Mouse (Mus musculus): Measurements from ENCODE around the gene Defb43.
A peak's percentile ranks its signal among the peaks of the same experiment; 100 is the strongest.

Defb43 gene

GRCm38 (mm10) chr14:63011471-63011870 is at the start of gene Defb43:
Gene Defb43 (plus strand): TSS chr14:63011771.
- no peak for DNase-seq

DNA sequence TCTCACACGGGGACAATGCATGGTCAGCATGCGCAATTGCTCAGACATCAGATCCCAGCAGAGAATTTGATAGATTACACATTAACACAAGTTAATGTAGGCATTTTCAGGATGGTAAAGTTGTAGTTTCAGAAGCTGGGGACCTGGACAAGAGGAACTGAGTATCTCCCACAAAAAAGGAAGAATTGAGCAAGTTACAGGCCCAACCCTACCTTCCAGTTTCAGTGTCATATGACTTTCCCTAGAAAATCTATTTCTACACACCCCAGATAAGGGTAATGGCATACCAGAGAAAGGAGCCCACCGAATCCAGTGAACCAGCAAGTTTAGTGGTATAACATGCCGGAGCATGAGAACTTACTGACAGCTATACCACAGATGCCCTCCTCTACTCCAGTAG is 47.9 kb upstream of the Defb43 start:
- DNase-seq, result no peak

- DNase-seq, result peak; percentile 13 to 16
Observed at GRCm38 (mm10) chr14:62965342-62965741, 46.2 kb upstream of the Defb43 start.

GRCm38 (mm10) chr14:62965811-62966520 is 45.6 kb upstream of the Defb43 start:
- DNase-seq, result no peak

DNA sequence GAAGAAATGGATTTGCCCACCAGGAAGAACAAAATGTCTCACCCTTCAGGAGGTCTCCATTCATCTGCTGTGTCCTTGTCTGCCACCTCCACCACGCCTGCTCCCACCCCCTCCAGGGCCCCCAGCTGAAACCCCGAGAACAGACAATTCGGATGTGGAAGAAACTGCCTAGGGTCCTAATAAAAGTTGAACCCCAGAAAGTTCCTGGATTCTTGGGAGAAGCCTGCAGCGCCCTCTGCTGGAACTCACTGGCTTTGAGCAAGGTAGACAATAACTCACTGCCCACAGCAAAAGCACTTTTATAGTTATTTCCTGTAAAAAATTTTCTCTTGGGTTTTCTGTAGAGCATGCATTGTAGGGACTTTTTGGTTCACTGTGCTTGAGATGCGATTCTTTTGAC is 36.5 kb upstream of the Defb43 start:
- peak; percentile 80 to 84 for DNase-seq

DNA sequence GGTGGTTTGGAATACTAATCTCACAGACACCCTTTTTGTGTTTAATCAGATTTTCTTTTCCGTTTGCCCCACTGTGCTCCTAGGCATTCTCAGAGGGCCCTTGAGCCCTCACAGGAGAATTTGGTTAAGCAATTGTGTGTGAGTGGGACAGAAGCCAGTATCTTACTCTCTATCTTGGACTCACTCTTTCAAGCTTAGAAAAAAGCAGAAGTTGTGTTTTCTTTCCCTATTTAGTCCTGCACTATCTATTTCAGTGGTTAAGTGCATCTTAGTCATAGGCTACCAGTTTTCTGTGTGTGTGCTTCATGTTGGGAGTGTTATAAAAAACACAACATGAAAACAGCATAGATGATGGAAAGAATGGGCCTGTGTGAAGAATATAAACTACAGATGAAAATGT is 31.8 kb upstream of the Defb43 start:
- no peak for DNase-seq

DNA sequence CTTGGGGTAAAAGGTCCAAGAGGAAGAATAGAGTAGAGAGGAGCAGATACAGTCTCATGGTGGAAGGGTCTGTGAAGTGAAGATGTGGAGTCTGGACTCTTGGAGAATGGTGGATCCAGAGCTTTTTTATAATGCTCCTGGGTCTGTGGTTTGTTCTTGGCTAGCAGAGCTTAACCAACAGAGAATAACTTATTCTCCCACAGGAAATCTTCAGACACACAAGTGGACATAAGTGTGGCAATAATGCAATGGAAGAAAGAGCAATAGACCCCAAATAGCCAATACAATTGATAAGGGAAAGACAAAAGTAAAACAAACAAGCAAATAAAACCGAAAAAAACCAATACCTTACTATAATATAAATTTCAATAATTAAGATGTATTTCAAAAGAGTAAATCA is 27.2 kb upstream of the Defb43 start, which contains the start of gene Defb48:
Gene Defb48, minus strand, starts transcription at position 101 of the 400 bp plus-strand sequence.
- no peak for DNase-seq

DNA sequence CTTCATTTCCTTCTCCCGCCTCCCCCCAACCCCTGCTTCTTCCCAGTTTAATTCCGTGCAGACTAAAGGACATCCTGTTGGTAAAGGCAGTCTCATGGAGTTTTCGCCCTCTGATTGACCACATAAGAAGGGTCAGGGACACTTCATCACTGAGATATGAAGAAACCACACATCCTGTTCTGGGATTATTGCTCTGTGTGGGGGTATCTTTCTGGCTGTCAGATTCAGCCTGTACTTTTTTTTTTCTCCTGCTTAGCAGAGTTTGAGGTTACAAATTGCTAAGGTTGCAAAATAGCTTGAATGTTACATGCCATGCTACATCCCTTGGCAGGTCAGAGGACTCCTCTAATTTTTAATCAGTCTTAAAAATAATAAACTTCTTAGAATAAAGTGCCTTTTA is 20.3 kb upstream of the Defb43 start:
- DNase-seq, result no peak

GRCm38 (mm10) chr14:62991849-62992510 is 19.6 kb upstream of the Defb43 start:
- DNase-seq, result no peak

GRCm38 (mm10) chr14:62997777-62998176 is 13.8 kb upstream of the Defb43 start, which contains the start of gene Defb47:
Gene Defb47 (plus strand): TSS chr14:62998077.
- no peak for DNase-seq

DNA sequence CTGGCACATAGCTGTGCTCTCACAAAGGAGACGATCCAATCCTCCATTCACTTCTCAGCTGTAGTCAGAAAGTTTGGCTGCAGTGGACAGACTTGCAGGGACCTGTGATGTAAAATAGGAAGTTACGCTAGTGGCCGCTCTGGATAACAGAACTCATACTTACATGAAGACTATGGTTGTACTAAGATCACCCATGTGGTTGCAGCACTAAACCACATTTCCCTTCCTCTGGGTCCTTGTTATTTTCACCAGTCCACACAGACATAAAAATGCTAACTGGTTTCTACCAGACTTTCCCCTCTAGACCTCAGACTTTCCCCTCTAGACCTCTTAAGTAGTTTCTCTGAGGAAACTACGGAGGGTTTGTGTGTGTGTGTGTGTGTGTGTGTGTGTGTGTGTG is 12.6 kb upstream of the Defb43 start:
- no peak for DNase-seq

GRCm38 (mm10) chr14:63002588-63002987 is 9.0 kb upstream of the Defb43 start:
- DNase-seq, result no peak

DNA sequence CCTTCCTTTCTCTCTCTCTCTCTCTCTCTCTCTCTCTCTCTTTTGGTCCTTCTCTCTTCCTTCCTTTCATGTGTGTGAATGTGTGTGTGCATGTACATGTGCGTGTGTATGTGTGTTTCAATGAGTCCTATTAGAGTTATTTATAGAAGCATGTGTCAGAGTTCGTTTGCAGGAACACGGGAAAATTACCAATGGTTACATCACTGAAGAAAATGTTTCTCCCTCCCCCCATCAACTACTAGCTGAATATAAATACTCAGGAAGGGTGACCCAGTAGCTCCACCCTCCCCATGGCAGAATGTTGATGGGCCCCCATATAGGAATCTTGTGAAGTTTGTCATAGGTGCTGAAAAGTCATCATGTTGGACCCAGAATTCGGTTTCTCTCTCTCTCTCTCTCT is 1.5 kb downstream of the Defb43 start:
- no peak for DNase-seq

DNA sequence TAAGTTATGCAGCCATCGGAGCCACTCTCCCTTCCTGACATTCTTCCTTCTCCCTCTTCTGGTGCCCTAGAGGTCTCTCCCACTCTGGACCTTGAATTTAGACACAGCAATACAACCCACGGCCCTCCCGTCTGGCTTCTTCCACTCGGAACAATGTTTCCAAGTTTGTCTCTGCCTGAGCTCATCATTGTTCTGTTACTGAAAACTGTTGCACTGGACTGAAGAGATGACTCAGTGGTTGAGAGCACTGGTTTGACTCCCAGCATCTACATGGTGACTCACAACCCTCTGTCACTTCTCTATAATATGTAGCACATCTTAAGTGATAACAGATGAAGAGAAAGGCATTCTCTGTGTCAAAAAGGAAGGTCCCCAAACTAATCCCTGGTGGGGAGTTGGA is 3.1 kb downstream of the Defb43 start:
- no peak for DNase-seq

GRCm38 (mm10) chr14:63020524-63021156 is 9.1 kb downstream of the Defb43 start:
- DNase-seq, result no peak

DNA sequence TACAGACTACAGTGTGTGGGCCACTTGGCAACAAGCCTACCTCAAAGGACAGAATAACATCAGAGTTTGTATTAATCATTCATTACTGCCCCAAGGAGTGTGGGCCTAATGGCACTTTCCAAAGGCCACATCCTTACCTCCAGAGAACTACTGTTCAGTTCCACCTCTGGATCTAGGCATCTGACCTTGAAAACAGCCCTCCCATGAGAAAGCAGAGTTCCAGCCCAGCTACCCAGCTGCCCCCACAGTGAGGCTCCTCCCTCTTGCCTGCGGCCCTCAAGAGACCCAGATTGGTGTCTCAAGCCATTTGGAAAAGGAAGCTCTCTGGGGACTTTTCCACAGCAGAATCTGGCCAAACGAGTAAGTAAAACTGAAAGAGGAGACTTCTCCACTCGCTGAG is 35.1 kb downstream of the Defb43 start, which contains the start of gene Defb42:
Gene Defb42, plus strand, starts transcription at position 301 of the 400 bp plus-strand sequence.
- no peak for DNase-seq

DNA sequence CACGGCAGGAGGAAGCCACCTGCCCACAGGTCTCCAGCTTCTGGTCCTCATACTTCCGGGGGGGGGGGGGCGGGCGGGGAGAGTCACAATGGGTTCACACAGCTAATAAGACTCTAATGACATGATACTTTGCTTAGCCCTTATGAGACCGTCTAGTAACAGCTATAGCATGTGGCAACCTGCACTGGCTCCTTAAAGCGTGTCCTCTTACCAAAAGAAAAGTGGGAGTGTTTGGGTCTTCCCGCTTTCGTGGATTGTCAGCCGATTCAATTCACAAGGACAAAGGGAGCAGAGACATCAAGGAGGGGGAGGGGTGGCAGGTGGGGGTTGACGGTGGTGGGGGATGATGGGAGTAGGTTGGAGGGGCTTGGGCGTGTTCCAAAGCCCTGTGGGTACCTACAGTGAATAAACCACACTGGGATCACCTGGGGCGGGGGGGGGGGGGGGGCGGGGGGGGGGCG is 38.4 kb downstream of the Defb43 start, which contains the start of gene Defb30:
Gene Defb30, minus strand, starts transcription at position 51 of the 461 bp plus-strand sequence.
- DNase-seq, result no peak

DNA sequence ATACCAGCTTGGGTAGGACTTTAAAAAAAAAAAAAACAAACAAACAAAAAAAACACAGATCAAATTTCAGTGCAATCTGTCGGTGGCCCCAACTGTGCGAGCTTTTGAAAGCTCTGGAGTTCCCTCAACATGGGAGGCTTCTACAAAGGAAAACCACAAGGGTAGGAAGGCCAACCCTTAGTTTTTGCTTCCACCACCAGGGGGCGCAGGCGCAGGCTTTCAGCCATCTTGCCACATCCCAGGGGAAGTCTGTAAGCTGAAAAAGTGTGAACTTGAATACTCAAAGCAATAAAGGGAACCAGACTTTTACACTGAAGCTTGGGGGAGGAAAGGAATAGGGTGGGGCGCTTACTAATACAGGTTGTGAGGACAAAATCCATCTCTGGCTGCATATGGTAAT is 39.2 kb downstream of the Defb43 start:
- DNase-seq, result peak; percentile 77 to 83

DNA sequence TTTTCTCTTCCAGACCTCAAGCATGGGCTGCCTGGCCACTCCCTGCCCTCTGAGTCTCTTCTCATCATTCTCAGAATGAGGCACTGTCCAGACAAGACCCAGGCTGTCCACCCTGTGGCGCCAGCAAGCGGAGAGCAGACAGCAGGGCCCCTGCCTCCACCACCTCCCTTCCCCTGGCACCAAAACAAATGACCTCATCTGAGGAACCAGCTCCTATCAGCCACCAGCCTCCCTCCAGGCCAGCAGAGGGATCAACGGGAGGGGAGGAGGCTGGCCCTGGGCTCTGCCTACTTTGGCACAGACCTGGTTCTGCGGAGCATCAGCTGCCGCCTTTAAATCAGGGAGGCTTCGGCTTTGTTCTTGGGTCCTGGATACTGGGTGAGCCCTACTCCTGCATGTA is 43.2 kb downstream of the Defb43 start:
- DNase-seq, result peak; percentile 92 to 93

GRCm38 (mm10) chr14:63060361-63060760 is 48.8 kb downstream of the Defb43 start:
- DNase-seq, result no peak

DNA sequence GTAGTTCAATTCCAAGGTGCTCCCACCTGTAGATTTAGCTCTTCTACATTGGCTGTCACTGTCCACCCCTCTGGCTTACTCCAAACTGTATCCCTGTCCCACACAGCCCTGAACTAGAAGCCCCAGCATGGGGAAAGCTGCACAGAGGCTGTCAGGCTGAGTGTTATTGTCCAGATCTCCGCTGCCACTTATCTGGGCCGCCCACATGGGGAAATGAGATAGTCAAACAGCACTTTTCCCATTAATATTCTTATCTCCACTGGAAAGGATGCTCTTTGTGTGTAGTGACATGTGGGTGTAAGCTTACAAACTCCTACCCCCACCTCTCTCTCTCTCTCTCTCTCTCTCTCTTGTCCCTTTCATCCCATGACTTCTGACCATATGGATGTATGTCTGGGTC is 50.6 kb downstream of the Defb43 start:
- DNase-seq, result no peak

GRCm38 (mm10) chr14:63065391-63065790 is 53.8 kb downstream of the Defb43 start:
- DNase-seq, result no peak

DNA sequence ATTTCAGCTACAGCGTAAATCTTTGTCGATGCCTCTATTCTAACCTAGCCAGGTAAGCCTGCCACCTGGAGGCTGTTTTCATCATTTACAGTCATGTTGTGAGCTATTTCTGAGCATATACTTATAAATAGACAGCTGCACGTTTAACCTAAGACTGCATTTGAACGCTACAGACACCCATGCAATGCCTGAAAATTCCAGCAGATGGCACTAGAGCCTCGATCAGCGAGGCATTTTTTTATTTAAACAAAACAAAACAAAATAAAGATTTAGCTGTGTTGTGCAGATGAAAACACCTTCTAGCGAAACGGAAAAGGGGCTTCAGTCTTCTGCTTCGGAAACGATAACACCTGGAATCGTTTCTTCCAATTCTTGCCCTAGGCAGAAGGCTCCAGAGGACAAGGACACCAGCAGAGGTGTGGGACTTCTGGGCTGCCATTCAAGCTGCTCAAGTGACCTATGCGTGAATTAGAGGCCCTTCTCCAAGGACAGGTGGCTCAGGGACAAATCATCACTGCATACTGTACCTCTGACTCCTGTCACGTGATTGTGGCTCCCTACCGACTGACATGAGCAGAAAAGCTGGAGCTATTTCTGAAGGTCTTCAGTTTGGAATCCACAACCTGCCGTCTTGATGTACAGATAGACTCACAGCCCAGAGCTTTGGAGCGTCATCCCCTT is 55.2 kb downstream of the Defb43 start:
- DNase-seq, result peak; percentile 84 to 90
